Mouse (Mus musculus) midbrain, embryonic 15.5 days (tissue): ENCODE measurements around the gene Slc2a10. TPM values are rescaled to one million over a fixed set of nuclear protein-coding genes. Genes with fewer than 3 reads are reported as not detected.

Experiments used
- ATAC-seq: fragments of 200-750 bp; cut with Nextera tagmentation; replicated peaks from 2 replicates; pipeline ENCODE4 v1.8.0; 2017; ENCODE audit warnings: moderate TSS enrichment
- H3K27ac ChIP-seq: fragments of 300-500 bp; sonication (generic); 2 replicates; pipeline ENCODE4 v1.5.1; 2015; ENCODE audit warnings: mild to moderate bottlenecking, inconsistent platforms
- H3K27me3 ChIP-seq: fragments of 300-500 bp; sonication (generic); replicated peaks from 2 replicates; pipeline ENCODE4 v1.6.1; 2015; ENCODE audit warnings: inconsistent platforms
- H3K36me3 ChIP-seq: fragments of 300-500 bp; sonication (generic); replicated peaks from 2 replicates; pipeline ENCODE4 v1.6.1; 2015; ENCODE audit warnings: inconsistent platforms
- H3K4me1 ChIP-seq: fragments of 300-500 bp; sonication (generic); 2 replicates; pipeline ENCODE4 v1.6.1; 2015; ENCODE audit warnings: inconsistent platforms
- H3K4me2 ChIP-seq: fragments of 300-500 bp; sonication (generic); 2 replicates; pipeline ENCODE4 v1.6.1; 2015; ENCODE audit warnings: inconsistent platforms, mild to moderate bottlenecking, moderate library complexity
- H3K4me3 ChIP-seq: fragments of 300-500 bp; sonication (generic); 2 replicates; pipeline ENCODE4 v1.5.1; 2015; ENCODE audit warnings: mild to moderate bottlenecking, inconsistent platforms
- H3K9ac ChIP-seq: fragments of 300-500 bp; sonication (generic); 2 replicates; pipeline ENCODE4 v1.6.1; 2015; ENCODE audit warnings: mild to moderate bottlenecking, inconsistent platforms
- H3K9me3 ChIP-seq: fragments of 300-500 bp; sonication (generic); 2 replicates; pipeline ENCODE4 v1.6.1; 2016; ENCODE audit warnings: inconsistent platforms
- WGBS: fragments of 180-500 bp; shearing (Covaris S2); methylation state at CpG from one replicate; pipeline ENCODE4 v1.1.7; 2015; ENCODE audit warnings: mixed read lengths; 5-methylcytosine and 5-hydroxymethylcytosine counted together
- polyA plus RNA-seq: library from polyadenylated mRNA; unstranded; fragments of >200 nt; fragmentation: Nextera tagmentation; extraction: Ambion mirVana; gene quantifications from 2 replicates; pipeline ENCODE4 v1.2.1, GENCODE M21; 2015

Gene Slc2a10
- 1.6 and 2.6 TPM in 2 replicates for polyA plus RNA-seq

DNA sequence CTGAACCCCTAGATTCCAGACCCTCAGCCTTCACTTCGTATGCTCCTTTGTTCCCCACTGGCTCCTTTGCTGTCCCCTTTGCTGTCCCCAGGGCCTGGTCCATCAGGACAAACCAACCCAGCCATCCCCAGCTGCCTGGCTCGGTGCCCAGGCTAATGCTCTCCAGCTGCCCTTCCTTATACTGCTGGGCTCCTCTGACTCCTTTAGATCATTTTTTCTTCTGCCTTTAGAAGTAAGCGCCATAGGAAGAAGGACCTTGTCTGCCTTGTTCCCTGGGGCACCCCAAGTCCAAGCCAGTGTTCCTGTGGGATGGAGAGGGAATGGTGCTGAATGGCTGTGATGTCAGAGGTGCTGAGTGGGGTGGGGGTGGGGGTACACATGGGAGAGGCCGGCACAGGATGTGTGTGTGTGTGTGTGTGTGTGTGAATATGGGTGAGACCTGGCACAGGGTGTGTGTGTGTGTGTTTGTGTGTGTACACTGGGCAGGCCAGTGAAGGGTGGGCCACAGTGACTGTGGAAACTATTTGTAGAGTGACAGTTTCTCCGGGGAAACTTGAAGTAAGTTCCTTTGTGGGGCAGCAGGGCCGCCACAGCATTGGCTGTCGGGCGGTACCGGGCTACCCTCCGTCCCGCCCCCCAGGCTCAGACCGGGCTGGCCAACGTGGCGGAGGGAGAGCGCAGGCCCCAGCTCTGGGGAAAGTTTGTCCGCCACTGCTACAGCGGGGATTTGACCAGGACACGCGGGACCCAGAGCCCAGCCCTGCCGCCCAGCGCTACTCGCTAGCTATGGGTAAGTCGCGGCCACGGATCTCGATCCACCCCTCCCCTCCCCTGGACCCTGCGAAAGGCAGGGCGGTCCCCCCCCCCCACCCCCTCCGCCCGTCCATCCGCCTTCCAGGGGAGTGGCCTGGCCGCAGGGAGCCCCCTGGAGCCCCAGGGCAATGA is at the start of gene Slc2a10:
Slc2a10 (plus strand) TSS at position 529 of the 945 bp plus-strand sequence.
- ATAC-seq, result peak; percentile 66
- Histone ChIP-seq H3K4me2 (peak within 1 kb of the TSS; percentile 40), H3K27ac (no peak within 1 kb of the TSS), H3K4me1 (peaks cover 13% of the 10 kb centered on the region; the same call in 1 of the 2 replicates), H3K27me3 (no peaks in the 10 kb centered on the region), H3K9ac (no peak within 1 kb of the TSS), H3K36me3 (no peaks in the 10 kb centered on the region), H3K9me3 (no peaks in the 10 kb centered on the region), H3K4me3 (peak within 1 kb of the TSS; percentile 15)
- 7% methylated on average over 27 of the region's 32 CpGs for WGBS

DNA sequence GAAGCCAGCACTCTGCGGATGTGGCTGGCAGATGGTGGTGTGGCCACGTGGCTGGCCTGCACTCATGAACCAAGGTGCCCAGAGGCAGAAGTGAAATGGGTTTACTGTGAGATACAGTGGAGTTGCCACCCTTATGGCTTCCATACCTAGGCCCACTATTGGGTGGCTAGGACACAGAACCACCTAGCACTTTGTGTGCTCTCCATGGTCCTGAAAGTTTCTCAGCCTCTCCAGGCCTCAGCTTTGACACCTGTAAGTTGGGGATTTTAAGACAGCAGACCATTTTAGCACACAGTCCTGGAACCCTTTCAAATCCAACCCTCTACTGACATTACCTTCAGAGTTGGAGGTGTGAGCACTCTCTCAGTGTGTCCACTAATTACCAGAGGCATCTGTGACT is 46.9 kb upstream of the Slc2a10 start:
- H3K27me3 ChIP-seq, result no peaks in the 10 kb centered on the region
- no peaks in the 10 kb centered on the region for H3K9me3 ChIP-seq
- no peak overlapping the region for H3K9ac ChIP-seq
- no peaks in the 10 kb centered on the region for H3K36me3 ChIP-seq
- no peak overlapping the region for H3K4me3 ChIP-seq
- no peak overlapping the region for H3K4me2 ChIP-seq
- no peaks in the 10 kb centered on the region for H3K4me1 ChIP-seq
- 60% methylated on average over 2 of the region's 2 CpGs for WGBS
- ATAC-seq, result no peak
- H3K27ac ChIP-seq, result no peak overlapping the region

DNA sequence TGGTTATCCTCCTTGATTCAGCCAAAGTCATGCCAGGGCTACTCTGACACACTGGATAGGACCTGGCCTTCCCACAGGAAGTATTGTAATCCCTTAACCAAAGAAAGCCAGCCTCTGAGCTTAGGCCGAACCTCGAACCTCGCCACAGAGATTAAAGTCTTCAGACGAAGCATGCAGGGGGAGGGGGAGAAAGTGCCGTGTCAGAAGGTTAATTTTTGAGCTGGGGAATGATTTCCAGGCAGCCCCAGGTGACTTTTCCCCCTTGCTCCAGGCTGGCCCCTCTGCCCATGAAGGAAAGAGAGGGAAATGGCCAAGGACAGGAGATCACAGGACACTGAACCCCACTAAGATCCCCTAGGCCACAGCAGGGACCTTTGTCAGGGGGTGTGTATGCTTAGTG is 45.4 kb upstream of the Slc2a10 start:
- no peaks in the 10 kb centered on the region for H3K4me1 ChIP-seq
- H3K4me2 ChIP-seq, result no peak overlapping the region
- WGBS, result 37% methylated on average over 5 of the region's 5 CpGs
- H3K9ac ChIP-seq, result no peak overlapping the region
- no peak overlapping the region for H3K27ac ChIP-seq
- no peaks in the 10 kb centered on the region for H3K36me3 ChIP-seq
- no peaks in the 10 kb centered on the region for H3K27me3 ChIP-seq
- H3K4me3 ChIP-seq, result no peak overlapping the region
- no peaks in the 10 kb centered on the region for H3K9me3 ChIP-seq
- ATAC-seq, result no peak

DNA sequence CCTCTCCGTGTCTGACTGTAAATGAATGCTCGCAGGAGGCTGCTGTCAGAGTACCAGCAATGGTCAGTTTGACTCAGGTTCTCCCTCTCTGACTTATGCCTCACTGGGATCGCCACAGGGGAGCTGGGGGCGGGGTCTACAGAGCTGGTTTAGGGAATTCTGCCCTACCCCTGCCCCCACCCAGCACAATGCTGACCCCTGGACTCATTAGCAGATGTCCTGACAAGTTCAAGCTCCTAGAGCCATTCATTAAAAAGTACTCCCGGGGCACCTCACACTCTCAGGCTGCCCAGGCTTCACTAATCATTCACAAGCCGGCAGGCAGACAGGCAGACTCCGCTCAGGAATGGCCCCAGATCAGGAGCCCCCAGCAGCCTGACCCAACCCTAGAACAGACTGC is 43.9 kb upstream of the Slc2a10 start:
- H3K4me3 ChIP-seq, result no peak overlapping the region
- H3K9ac ChIP-seq, result no peak overlapping the region
- no peaks in the 10 kb centered on the region for H3K4me1 ChIP-seq
- H3K4me2 ChIP-seq, result no peak overlapping the region
- ATAC-seq, result no peak
- no peaks in the 10 kb centered on the region for H3K9me3 ChIP-seq
- no peak overlapping the region for H3K27ac ChIP-seq
- WGBS, result 26% methylated on average over 7 of the region's 7 CpGs
- H3K36me3 ChIP-seq, result no peaks in the 10 kb centered on the region
- no peaks in the 10 kb centered on the region for H3K27me3 ChIP-seq

GRCm38 (mm10) chr2:165467824-165468452 is 35.6 kb upstream of the Slc2a10 start:
- Histone ChIP-seq H3K9me3 (no peaks in the 10 kb centered on the region), H3K4me2 (no peak overlapping the region), H3K36me3 (no peaks in the 10 kb centered on the region), H3K4me1 (peaks cover 11% of the 10 kb centered on the region), H3K9ac (no peak overlapping the region), H3K4me3 (no peak overlapping the region), H3K27ac (no peak overlapping the region), H3K27me3 (peaks cover 10% of the 10 kb centered on the region)
- WGBS, result 46% methylated on average over 15 of the region's 15 CpGs
- no peak for ATAC-seq

DNA sequence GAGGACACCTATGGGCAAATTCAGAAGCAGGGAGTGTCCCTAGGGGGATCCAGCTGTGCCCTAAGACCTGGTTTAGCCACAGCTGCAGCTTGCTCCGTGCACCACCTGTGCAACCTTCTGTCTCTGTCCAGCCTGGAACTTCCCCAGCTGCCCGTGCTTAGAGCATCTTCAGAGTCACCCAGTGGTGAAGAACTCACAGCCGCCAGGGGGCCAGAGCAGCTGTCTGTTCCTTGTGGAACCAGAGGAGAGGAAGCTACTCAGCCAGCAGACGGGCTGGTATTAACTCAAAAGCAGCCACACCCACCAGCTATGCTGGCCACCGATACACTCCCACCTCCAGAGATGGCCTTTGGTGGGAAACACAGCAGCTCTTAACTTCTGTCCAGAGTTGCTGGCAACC is 33.4 kb upstream of the Slc2a10 start:
- Histone ChIP-seq H3K4me1 (peaks cover 14% of the 10 kb centered on the region), H3K4me2 (no peak overlapping the region), H3K27ac (no peak overlapping the region), H3K9me3 (no peaks in the 10 kb centered on the region), H3K4me3 (no peak overlapping the region), H3K36me3 (no peaks in the 10 kb centered on the region), H3K27me3 (peaks cover 19% of the 10 kb centered on the region), H3K9ac (no peak overlapping the region)
- no peak for ATAC-seq
- WGBS, result 34% methylated on average over 5 of the region's 5 CpGs

- WGBS, result 81% methylated on average over 11 of the region's 11 CpGs
- no peak overlapping the region for H3K4me3 ChIP-seq
- H3K4me1 ChIP-seq, result peaks cover 14% of the 10 kb centered on the region
- H3K9me3 ChIP-seq, result no peaks in the 10 kb centered on the region
- H3K9ac ChIP-seq, result no peak overlapping the region
- no peaks in the 10 kb centered on the region for H3K36me3 ChIP-seq
- peaks cover 19% of the 10 kb centered on the region for H3K27me3 ChIP-seq
- H3K4me2 ChIP-seq, result no peak overlapping the region
- no peak for ATAC-seq
- H3K27ac ChIP-seq, result no peak overlapping the region
Observed at GRCm38 (mm10) chr2:165471943-165472342, 31.6 kb upstream of the Slc2a10 start.

- peak within 1 kb of the TSS; percentile 15 for H3K4me3 ChIP-seq
- peak within 1 kb of the TSS; percentile 53 for H3K4me2 ChIP-seq
- WGBS, result 2% methylated on average over 34 of the region's 35 CpGs
- H3K27ac ChIP-seq, result no peak within 1 kb of the TSS
- H3K9ac ChIP-seq, result 0 out of 2 replicates have a peak within 1 kb of the TSS, but pooled peaks have one; percentile 16
- H3K36me3 ChIP-seq, result no peaks in the 10 kb centered on the region
- peaks cover 10% of the 10 kb centered on the region for H3K4me1 ChIP-seq
- H3K27me3 ChIP-seq, result peaks cover 19% of the 10 kb centered on the region
- H3K9me3 ChIP-seq, result no peaks in the 10 kb centered on the region
- no peak for ATAC-seq
Observed at GRCm38 (mm10) chr2:165473003-165473402, 30.6 kb upstream of the Slc2a10 start, which contains the start of gene Slc13a3. Gene Slc13a3 (minus strand): TSS chr2:165473230.

GRCm38 (mm10) chr2:165475412-165475811 is 28.2 kb upstream of the Slc2a10 start:
- Histone ChIP-seq H3K27ac (no peak overlapping the region), H3K36me3 (no peaks in the 10 kb centered on the region), H3K27me3 (peaks cover 19% of the 10 kb centered on the region), H3K4me2 (no peak overlapping the region), H3K9ac (no peak overlapping the region), H3K4me3 (no peak overlapping the region), H3K9me3 (no peaks in the 10 kb centered on the region), H3K4me1 (peaks cover 4% of the 10 kb centered on the region)
- no peak for ATAC-seq
- 67% methylated on average over 7 of the region's 7 CpGs for WGBS

DNA sequence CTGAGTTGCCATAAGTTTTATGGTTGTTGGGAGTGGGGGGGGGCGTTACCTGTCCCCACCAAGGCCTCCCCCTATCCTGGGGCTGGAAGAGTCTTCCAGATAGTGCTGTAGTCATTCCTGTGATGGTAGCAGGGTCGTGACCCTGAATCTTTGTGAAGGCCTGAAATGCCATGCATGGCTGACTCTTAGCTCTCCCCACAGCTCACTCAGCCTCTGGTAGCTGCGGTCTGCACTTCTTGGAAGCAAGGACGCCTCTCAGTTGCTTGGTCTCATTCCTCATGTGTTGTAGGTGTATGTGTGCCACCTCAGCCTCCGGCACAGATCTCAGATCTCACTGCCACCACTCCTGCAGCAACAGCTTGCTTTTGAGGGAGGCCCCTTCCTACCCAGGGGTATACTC is 27.7 kb upstream of the Slc2a10 start:
- ATAC-seq, result no peak
- Histone ChIP-seq H3K27ac (no peak overlapping the region), H3K4me1 (peaks cover 4% of the 10 kb centered on the region), H3K4me2 (no peak overlapping the region), H3K4me3 (no peak overlapping the region), H3K9me3 (no peaks in the 10 kb centered on the region), H3K27me3 (peaks cover 19% of the 10 kb centered on the region), H3K9ac (no peak overlapping the region), H3K36me3 (no peaks in the 10 kb centered on the region)
- WGBS, result 34% methylated on average over 5 of the region's 5 CpGs

GRCm38 (mm10) chr2:165482003-165482402 is 21.6 kb upstream of the Slc2a10 start:
- no peak overlapping the region for H3K4me3 ChIP-seq
- H3K36me3 ChIP-seq, result no peaks in the 10 kb centered on the region
- WGBS, result 64% methylated on average over 8 of the region's 8 CpGs
- no peak overlapping the region for H3K4me2 ChIP-seq
- no peak for ATAC-seq
- no peaks in the 10 kb centered on the region for H3K9me3 ChIP-seq
- no peaks in the 10 kb centered on the region for H3K27me3 ChIP-seq
- H3K4me1 ChIP-seq, result peaks cover 8% of the 10 kb centered on the region
- no peak overlapping the region for H3K27ac ChIP-seq
- no peak overlapping the region for H3K9ac ChIP-seq

- H3K27me3 ChIP-seq, result no peaks in the 10 kb centered on the region
- H3K4me1 ChIP-seq, result peaks cover 9% of the 10 kb centered on the region
- ATAC-seq, result no peak
- no peaks in the 10 kb centered on the region for H3K9me3 ChIP-seq
- H3K36me3 ChIP-seq, result peaks cover 5% of the 10 kb centered on the region; the same call in 1 of the 2 replicates
- no peak overlapping the region for H3K4me3 ChIP-seq
- H3K27ac ChIP-seq, result no peak overlapping the region
- H3K4me2 ChIP-seq, result no peak overlapping the region
- WGBS, result 72% methylated on average over 6 of the region's 6 CpGs
- no peak overlapping the region for H3K9ac ChIP-seq
Observed at GRCm38 (mm10) chr2:165484152-165484551, 19.4 kb upstream of the Slc2a10 start.
